Mouse (Mus musculus) MEL (cell line): Measurements from ENCODE around the gene Add1. TPM values are rescaled to one million over a fixed set of nuclear protein-coding genes. Genes with fewer than 3 reads are reported as not detected.

ENCODE experiments used
- DNase-seq: peaks from one replicate; pipeline ENCODE4 v3.0.0; 2011; ENCODE audit warnings: low read depth, low spot score
- H3K27ac ChIP-seq: 2 replicates; pipeline ENCODE4 v1.5.1; 2012; ENCODE audit warnings: low read depth, mild to moderate bottlenecking, control low read depth, low read length, moderate library complexity; ENCODE audit not compliant: control insufficient read depth
- H3K27me3 ChIP-seq, 2 experiments: fragments of 150-350 bp in 1 of 2; sonication (generic) in 1 of 2; 2 replicates each; pipeline ENCODE4 v1.6.1; 2012; ENCODE audit warnings: low read length in 2 of 2, mild to moderate bottlenecking in 2 of 2, improper control_type of control experiment in 1 of 2, moderate library complexity in 1 of 2; ENCODE audit not compliant: insufficient read depth in 2 of 2, control insufficient read depth in 1 of 2
- H3K36me3 ChIP-seq, 2 experiments: 2 replicates each; pipeline ENCODE4 v1.6.1; 2012 to 2014; ENCODE audit warnings: low read length in 2 of 2, improper control_type of control experiment in 1 of 2, inconsistent platforms in 1 of 2, mild to moderate bottlenecking in 1 of 2; ENCODE audit not compliant: insufficient read depth in 2 of 2, control insufficient read depth in 1 of 2
- H3K4me1 ChIP-seq, 2 experiments: fragments of 150-350 bp in 1 of 2; sonication (generic) in 1 of 2; 2 replicates each; pipeline ENCODE4 v1.6.1; 2012; ENCODE audit warnings: low read length in 2 of 2, improper control_type of control experiment in 1 of 2, mild to moderate bottlenecking in 1 of 2; ENCODE audit not compliant: insufficient read depth in 2 of 2, control insufficient read depth in 1 of 2
- H3K4me3 ChIP-seq, 2 experiments: fragments of 150-350 bp in 1 of 2; sonication (generic) in 1 of 2; 2 replicates each; pipeline ENCODE4 v1.5.1; 2012; ENCODE audit warnings: low read depth in 2 of 2, low read length in 2 of 2, mild to moderate bottlenecking in 2 of 2, moderate library complexity in 2 of 2, control low read depth in 1 of 2, improper control_type of control experiment in 1 of 2; ENCODE audit not compliant: control insufficient read depth in 1 of 2, insufficient read depth in 1 of 2
- H3K79me2 ChIP-seq: 2 replicates; pipeline ENCODE4 v1.6.1; 2012; ENCODE audit warnings: mild to moderate bottlenecking, low read length, moderate library complexity; ENCODE audit not compliant: control insufficient read depth, poor library complexity, insufficient read depth
- H3K9ac ChIP-seq: 2 replicates; pipeline ENCODE4 v1.6.1; 2012; ENCODE audit warnings: low read depth, mild to moderate bottlenecking, control low read depth, low read length, moderate library complexity; ENCODE audit not compliant: control insufficient read depth, poor library complexity, severe bottlenecking
- H3K9me3 ChIP-seq: fragments of 150-350 bp; sonication (generic); replicated peaks from 2 replicates; pipeline ENCODE4 v1.6.1; 2012; ENCODE audit warnings: mild to moderate bottlenecking, low read length, improper control_type of control experiment, moderate library complexity; ENCODE audit not compliant: insufficient read depth
- BHLHE40 ChIP-seq: IDR thresholded peaks from 2 replicates; pipeline ENCODE4 v1.6.1; 2012; ENCODE audit warnings: low read depth, mild to moderate bottlenecking, inconsistent platforms, low read length, improper control_type of control experiment, borderline replicate concordance
- CHD2 ChIP-seq: IDR thresholded peaks from 2 replicates; pipeline ENCODE4 v1.6.1; 2011; ENCODE audit warnings: low read length, improper control_type of control experiment
- E2F4 ChIP-seq: IDR thresholded peaks from 2 replicates; pipeline ENCODE4 v1.6.1; 2011; ENCODE audit warnings: low read depth, low read length, improper control_type of control experiment, borderline replicate concordance
- EP300 ChIP-seq, 2 experiments: IDR thresholded peaks; 2 replicates each; pipeline ENCODE4 v1.6.1; 2011; ENCODE audit warnings: improper control_type of control experiment in 2 of 2, low read length in 2 of 2, low read depth in 1 of 2, mild to moderate bottlenecking in 1 of 2
- ETS1 ChIP-seq: IDR thresholded peaks from 2 replicates; pipeline ENCODE4 v1.6.1; 2012; ENCODE audit warnings: low read depth, mild to moderate bottlenecking, inconsistent platforms, low read length, improper control_type of control experiment, moderate library complexity
- HCFC1 ChIP-seq: IDR thresholded peaks from 2 replicates; pipeline ENCODE4 v1.6.1; 2012; ENCODE audit warnings: low read depth, mild to moderate bottlenecking, inconsistent platforms, low read length, improper control_type of control experiment, moderate library complexity
- KAT2A ChIP-seq: conservative IDR thresholded peaks from 2 replicates; pipeline ENCODE4 v1.6.1; 2012; ENCODE audit warnings: low read depth, low read length, improper control_type of control experiment, inconsistent platforms
- MAFK ChIP-seq: IDR thresholded peaks from 2 replicates; pipeline ENCODE4 v1.6.1; 2011; ENCODE audit warnings: low read depth, mild to moderate bottlenecking, low read length, improper control_type of control experiment, borderline replicate concordance
- MAZ ChIP-seq: IDR thresholded peaks from 2 replicates; pipeline ENCODE4 v1.6.1; 2012; ENCODE audit warnings: low read depth, mild to moderate bottlenecking, inconsistent platforms, low read length, improper control_type of control experiment
- MEF2A ChIP-seq: IDR thresholded peaks from 2 replicates; pipeline ENCODE4 v1.6.1; 2014; ENCODE audit warnings: low read depth, mild to moderate bottlenecking, inconsistent platforms, low read length, improper control_type of control experiment; ENCODE audit not compliant: poor library complexity, insufficient replicate concordance, severe bottlenecking; ENCODE audit errors: extremely low read depth
- MXI1 ChIP-seq: IDR thresholded peaks from 2 replicates; pipeline ENCODE4 v1.6.1; 2011; ENCODE audit warnings: mild to moderate bottlenecking, low read depth, low read length, improper control_type of control experiment
- MYC ChIP-seq: IDR thresholded peaks from 2 replicates; pipeline ENCODE4 v1.6.1; 2011; ENCODE audit warnings: low read depth, mild to moderate bottlenecking, low read length, improper control_type of control experiment, moderate library complexity
- NELFE ChIP-seq: IDR thresholded peaks from 2 replicates; pipeline ENCODE4 v1.6.1; 2011; ENCODE audit warnings: low read depth, low read length, improper control_type of control experiment
- NRF1 ChIP-seq: IDR thresholded peaks from 2 replicates; pipeline ENCODE4 v1.6.1; 2014; ENCODE audit warnings: low read depth, mild to moderate bottlenecking, inconsistent platforms, low read length, improper control_type of control experiment, moderate library complexity; ENCODE audit not compliant: poor library complexity, insufficient read depth, severe bottlenecking
- POLR2AphosphoS2 ChIP-seq: IDR thresholded peaks from 2 replicates; pipeline ENCODE4 v1.6.1; 2011; ENCODE audit warnings: low read length, improper control_type of control experiment
- POLR2AphosphoS5 ChIP-seq: IDR thresholded peaks from 2 replicates; pipeline ENCODE4 v1.6.1; 2012; ENCODE audit warnings: low read depth, borderline replicate concordance, mild to moderate bottlenecking, inconsistent platforms, low read length, moderate library complexity, mixed read lengths
- RCOR1 ChIP-seq: IDR thresholded peaks from 2 replicates; pipeline ENCODE4 v1.6.1; 2012; ENCODE audit warnings: low read depth, mild to moderate bottlenecking, inconsistent platforms, low read length, improper control_type of control experiment
- SIN3A ChIP-seq: IDR thresholded peaks from 2 replicates; pipeline ENCODE4 v1.6.1; 2012; ENCODE audit warnings: low read length, improper control_type of control experiment, inconsistent platforms
- TCF12 ChIP-seq: IDR thresholded peaks from 2 replicates; pipeline ENCODE4 v1.6.1; 2014; ENCODE audit warnings: low read depth, mild to moderate bottlenecking, inconsistent platforms, low read length, improper control_type of control experiment, moderate library complexity
- UBTF ChIP-seq: IDR thresholded peaks from 2 replicates; pipeline ENCODE4 v1.6.1; 2012; ENCODE audit warnings: low read depth, mild to moderate bottlenecking, inconsistent platforms, low read length, improper control_type of control experiment, moderate library complexity, borderline replicate concordance; ENCODE audit not compliant: insufficient read depth
- USF2 ChIP-seq, 2 experiments: IDR thresholded peaks; 2 replicates each; pipeline ENCODE4 v1.6.1; 2011 to 2012; ENCODE audit warnings: improper control_type of control experiment in 2 of 2, low read length in 2 of 2, borderline replicate concordance in 1 of 2, inconsistent platforms in 1 of 2, low read depth in 1 of 2, mild to moderate bottlenecking in 1 of 2; ENCODE audit not compliant: insufficient read depth in 1 of 2
- ZMIZ1 ChIP-seq: IDR thresholded peaks from 2 replicates; pipeline ENCODE4 v1.6.1; 2012; ENCODE audit warnings: low read depth, mild to moderate bottlenecking, inconsistent platforms, low read length, improper control_type of control experiment, moderate library complexity
- polyA plus RNA-seq, 2 experiments: library from polyadenylated mRNA; stranded (reverse) in 1 of 2; unstranded in 1 of 2; fragments of >175 nt in 1 of 2; fragments of >200 nt in 1 of 2; gene quantifications; 2 replicates each; pipeline versions ENCODE4 v1.2.1 to v1.2.4; 2012; ENCODE audit warnings: low replicate concordance in 2 of 2, low read depth in 1 of 2; ENCODE audit not compliant: insufficient read length in 2 of 2, insufficient read depth in 1 of 2, missing spikeins in 1 of 2
- total RNA-seq: library from RNA; depleted of rRNA; stranded (reverse); fragments of 300-350 nt; gene quantifications from 2 replicates; pipeline ENCODE4 v1.2.3, GENCODE M21; 2012

Add1 gene
- total and polyA plus RNA-seq, 3 experiments = 79.3 to 127 TPM; not detected in 1

DNA sequence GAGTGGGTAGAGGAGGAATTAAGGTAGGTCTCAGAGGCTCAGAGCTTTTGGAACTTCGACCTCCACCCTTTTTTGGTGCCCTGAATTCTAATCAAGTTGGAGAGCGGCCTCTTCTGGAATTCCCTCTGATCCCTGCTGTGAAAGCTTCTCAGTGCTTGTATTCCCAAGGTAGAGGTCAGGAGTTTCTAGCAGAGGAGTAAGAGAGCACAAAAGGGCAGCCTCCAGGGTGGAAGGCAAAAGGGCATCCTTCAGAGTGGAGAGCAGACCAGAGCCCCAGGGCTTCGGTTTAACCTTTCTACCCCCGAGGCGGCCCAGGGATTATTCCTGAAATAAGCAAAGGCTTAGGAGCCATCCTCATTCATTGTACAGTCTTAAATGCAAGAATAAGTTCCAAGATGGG is 16.6 kb downstream of the Add1 start:
- Histone ChIP-seq H3K27me3 (no peaks in the 10 kb centered on the region), H3K4me3 (no peak overlapping the region), H3K36me3 (no peaks in the 10 kb centered on the region), H3K4me1 (no peaks in the 10 kb centered on the region), H3K79me2 (peaks cover 2% of the 10 kb centered on the region; the same call in 1 of the 2 replicates), H3K9me3 (no peaks in the 10 kb centered on the region), H3K9ac (no peak overlapping the region), H3K27ac (no peak overlapping the region)
- TF ChIP-seq UBTF = no peak
- TF ChIP-seq NRF1 = no peak
- TF ChIP-seq MXI1 = no peak
- no peak for TF ChIP-seq HCFC1
- TF ChIP-seq MYC = no peak
- no peak for TF ChIP-seq SIN3A
- no peak for TF ChIP-seq EP300 (IDR thresholded peaks at IDR 0.05; ENCODE audit: low read depth in 1 of 2, low read length in 2 of 2)
- TF ChIP-seq MAZ = no peak
- TF ChIP-seq NELFE = no peak
- no peak for TF ChIP-seq KAT2A
- DNase-seq = no peak

DNA sequence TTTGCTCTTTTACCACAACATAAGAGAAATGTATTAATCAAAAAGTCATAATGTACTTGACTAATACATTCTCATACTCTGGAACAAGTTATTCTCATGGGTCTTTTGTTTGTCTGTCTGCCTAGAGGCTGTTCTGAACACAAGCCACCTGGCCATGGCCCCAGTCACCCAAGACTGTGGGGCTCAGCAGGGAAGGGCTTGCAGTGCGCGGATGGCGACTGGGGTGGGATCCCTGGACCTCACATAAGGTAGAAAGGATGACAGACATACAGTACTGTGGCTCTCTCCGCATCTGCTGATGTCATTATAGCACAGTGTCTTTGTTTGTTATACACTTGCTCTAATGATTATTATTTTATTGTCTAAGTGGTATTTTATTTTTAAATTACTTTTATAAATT is 17.2 kb downstream of the Add1 start:
- H3K36me3 ChIP-seq = no peaks in the 10 kb centered on the region
- TF ChIP-seq TCF12 (no peak), MAFK (no peak), POLR2AphosphoS2 (no peak), CHD2 (no peak), ETS1 (no peak), HCFC1 (no peak), MEF2A (no peak), POLR2AphosphoS5 (no peak), BHLHE40 (no peak), ZMIZ1 (no peak), E2F4 (no peak), SIN3A (no peak), RCOR1 (no peak), USF2 (IDR thresholded peaks at IDR 0.05; ENCODE audit: borderline replicate concordance in 1 of 2, insufficient read depth in 1 of 2, low read depth in 1 of 2, low read length in 2 of 2) (no peak)
- no peak for DNase-seq
- peaks cover 2% of the 10 kb centered on the region; the same call in 1 of the 2 replicates for H3K79me2 ChIP-seq
- H3K27me3 ChIP-seq = no peaks in the 10 kb centered on the region
- H3K9me3 ChIP-seq = no peaks in the 10 kb centered on the region
- no peaks in the 10 kb centered on the region for H3K4me1 ChIP-seq
- H3K27ac ChIP-seq = no peak overlapping the region
- H3K9ac ChIP-seq = no peak overlapping the region
- H3K4me3 ChIP-seq = no peak overlapping the region
